In the genomic region with DNA sequence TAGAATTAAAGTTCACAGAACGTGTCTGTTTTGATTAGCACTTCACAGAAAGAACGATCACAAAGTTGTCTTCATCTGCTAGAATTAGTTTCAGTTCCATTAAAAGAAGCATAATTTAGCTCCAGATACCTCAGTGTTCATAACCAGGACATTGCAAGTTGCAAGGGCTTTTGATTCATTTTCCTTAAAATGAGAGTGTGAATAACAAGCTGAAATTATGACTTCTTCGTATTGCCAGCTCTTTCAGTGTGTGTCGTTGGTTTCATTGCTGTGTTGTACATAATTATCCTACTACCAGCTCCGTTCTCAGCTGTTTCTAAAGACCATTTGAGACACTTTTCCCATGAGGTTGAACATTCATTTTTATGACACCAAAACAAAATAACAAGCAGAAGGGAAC, we compare ENCODE assay signal across 28 mouse cellular contexts.
"Had no signal": no experiment of that assay in that cellular context is flagged by ENCODE, and none has a peak within 500 bp of the region (broad histone marks: within the 10 kb centered on the region; RNA-seq: fewer than 3 reads in every experiment).

No protein-coding gene starts in this region.

- H3K27ac ChIP-seq: embryonic facial prominence, embryonic 10.5 days; embryonic facial prominence, embryonic 12.5 days; embryonic facial prominence, embryonic 13.5 days; embryonic facial prominence, embryonic 15.5 days; forebrain, embryonic 10.5 days; forebrain, embryonic 12.5 days; forebrain, embryonic 13.5 days; forebrain, embryonic 15.5 days; heart, adult 2 months; heart, embryonic 10.5 days had no signal

- H3K36me3 ChIP-seq: embryonic facial prominence, embryonic 10.5 days; embryonic facial prominence, embryonic 12.5 days; embryonic facial prominence, embryonic 13.5 days; embryonic facial prominence, embryonic 15.5 days; forebrain, embryonic 10.5 days; forebrain, embryonic 12.5 days; forebrain, embryonic 15.5 days; heart, embryonic 10.5 days had no signal

- DNase-seq: cerebellum, adult 8-10 months; cerebellum, adult 9-10 months; cerebellum, adult 9-11 months; cerebellum, postnatal 10 days; cerebellum, postnatal 14 days; cerebellum, postnatal 25 days; cerebellum, postnatal 36 days; embryo, embryonic 11 days; forebrain, postnatal 0 days; gastrocnemius, postnatal 10 days; gastrocnemius, postnatal 14 days; gastrocnemius, postnatal 25 days; gastrocnemius, postnatal 36 days; heart, adult 11 months; heart, adult 18-20 months; heart, adult 2 months had no signal

- H3K9ac ChIP-seq: embryonic facial prominence, embryonic 12.5 days; embryonic facial prominence, embryonic 13.5 days; embryonic facial prominence, embryonic 15.5 days; forebrain, embryonic 12.5 days; forebrain, embryonic 13.5 days; forebrain, embryonic 15.5 days; forebrain, postnatal 0 days had no signal

- H3K9me3 ChIP-seq: embryonic facial prominence, embryonic 10.5 days; embryonic facial prominence, embryonic 12.5 days; embryonic facial prominence, embryonic 13.5 days; embryonic facial prominence, embryonic 15.5 days; forebrain, embryonic 10.5 days; forebrain, embryonic 12.5 days; forebrain, embryonic 13.5 days; forebrain, embryonic 15.5 days; heart, embryonic 10.5 days had no signal

- H3K4me1 ChIP-seq: embryonic facial prominence, embryonic 15.5 days; forebrain, embryonic 10.5 days; forebrain, embryonic 12.5 days; heart, embryonic 10.5 days had no signal

- H3K4me3 ChIP-seq: embryonic facial prominence, embryonic 10.5 days; embryonic facial prominence, embryonic 12.5 days; embryonic facial prominence, embryonic 13.5 days; embryonic facial prominence, embryonic 15.5 days; erythroblast, embryonic 14.5 days; forebrain, embryonic 10.5 days; forebrain, embryonic 12.5 days; forebrain, embryonic 13.5 days; forebrain, embryonic 15.5 days; heart, adult 2 months; heart, embryonic 10.5 days had no signal

- H3K4me2 ChIP-seq: embryonic facial prominence, embryonic 12.5 days; embryonic facial prominence, embryonic 13.5 days; embryonic facial prominence, embryonic 15.5 days; forebrain, embryonic 12.5 days; forebrain, embryonic 13.5 days; forebrain, embryonic 15.5 days had no signal

- H3K27me3 ChIP-seq: embryonic facial prominence, embryonic 12.5 days; embryonic facial prominence, embryonic 13.5 days; embryonic facial prominence, embryonic 15.5 days; forebrain, embryonic 12.5 days; forebrain, embryonic 13.5 days; forebrain, embryonic 15.5 days had no signal

- ATAC-seq: forebrain, embryonic 13.5 days; forebrain, embryonic 14.5 days; forebrain, embryonic 15.5 days; forebrain, embryonic 16.5 days; forebrain, postnatal 0 days had no signal
